25 mouse cellular contexts compared by ENCODE assay signal in the genomic region with DNA sequence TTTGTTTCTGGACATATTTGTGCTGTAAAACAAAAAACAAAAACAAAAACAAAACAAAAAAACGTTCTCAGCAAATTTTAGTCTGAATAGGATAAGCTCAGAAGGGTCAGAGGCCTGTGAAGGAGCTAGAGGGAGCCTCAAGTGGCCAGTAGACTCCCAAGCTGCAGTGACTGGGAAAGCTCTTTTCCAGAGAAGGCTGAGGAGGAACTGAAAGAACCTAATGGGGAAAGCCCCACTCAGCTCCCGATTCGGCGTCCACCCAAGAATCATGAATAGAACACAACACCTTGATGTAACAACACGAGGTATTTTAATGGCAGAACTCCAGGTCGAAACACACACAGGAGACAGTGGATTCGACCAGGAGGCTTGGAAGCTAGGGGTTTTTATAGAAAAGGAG. TPM values are rescaled to one million over a fixed set of nuclear protein-coding genes. Genes with fewer than 3 reads are reported as not detected.
"Had no signal": no experiment of that assay in that cellular context is flagged by ENCODE, and none has a peak within 500 bp of the region (broad histone marks: within the 10 kb centered on the region; RNA-seq: fewer than 3 reads in every experiment).

No protein-coding gene starts in this region.

- H3K9ac ChIP-seq: neural tube, embryonic 12.5 days; neural tube, embryonic 13.5 days; neural tube, embryonic 15.5 days; stomach, embryonic 15.5 days had no signal

- H3K4me1 ChIP-seq: neural tube, embryonic 12.5 days; neural tube, embryonic 13.5 days; neural tube, embryonic 15.5 days; stomach, embryonic 15.5 days had no signal

- H3K4me3 ChIP-seq: neural tube, embryonic 12.5 days; neural tube, embryonic 13.5 days; neural tube, embryonic 15.5 days; stomach, embryonic 15.5 days had no signal

- H3K27me3 ChIP-seq: neural tube, embryonic 12.5 days; neural tube, embryonic 13.5 days; neural tube, embryonic 15.5 days; stomach, embryonic 15.5 days had no signal

- H3K27ac ChIP-seq: neural tube, embryonic 12.5 days; neural tube, embryonic 13.5 days; neural tube, embryonic 15.5 days; stomach, embryonic 15.5 days; stomach, postnatal 0 days had no signal

- H3K36me3 ChIP-seq: neural tube, embryonic 12.5 days; neural tube, embryonic 13.5 days; neural tube, embryonic 15.5 days; stomach, embryonic 15.5 days had no signal

- H3K9me3 ChIP-seq: neural tube, embryonic 12.5 days; neural tube, embryonic 13.5 days; neural tube, embryonic 15.5 days; stomach, embryonic 15.5 days had no signal

- DNase-seq: retina, postnatal 1 day; right cerebral cortex, adult 18-20 months; right cerebral cortex, postnatal 14 days; right cerebral cortex, postnatal 25 days; right cerebral cortex, postnatal 4 days; spleen, adult 18-20 months; thymus, adult 18-20 months; thymus, adult 2 months; thymus, postnatal 25 days; thymus, postnatal 36 days; thymus, postnatal 4 days had no signal

- H3K4me2 ChIP-seq: neural tube, embryonic 12.5 days; neural tube, embryonic 13.5 days; neural tube, embryonic 15.5 days; stomach, embryonic 15.5 days had no signal

RNA-seq across cellular contexts. Expression of a gene that starts 0.7 kb away (rescaled TPM):
- total RNA-seq: neutrophil, adult 5-6 weeks had no signal
- polyA plus RNA-seq: neural tube, embryonic 11.5 days; neural tube, embryonic 12.5 days; neural tube, embryonic 13.5 days; neural tube, embryonic 14.5 days; neural tube, embryonic 15.5 days; small intestine, adult 2 months; spleen, adult 2 months; stomach, embryonic 14.5 days; stomach, embryonic 15.5 days; stomach, embryonic 16.5 days; stomach, postnatal 0 days; thymus, postnatal 0 days; urinary bladder, adult 2 months had no signal

RNA-seq across cellular contexts. Expression of a gene that starts 23.5 kb away (rescaled TPM):
- total RNA-seq: neutrophil, adult 5-6 weeks had no signal
- polyA plus RNA-seq: neural tube, embryonic 11.5 days; neural tube, embryonic 12.5 days; neural tube, embryonic 13.5 days; neural tube, embryonic 14.5 days; spleen, adult 2 months; stomach, embryonic 14.5 days; stomach, embryonic 15.5 days; stomach, embryonic 16.5 days; stomach, postnatal 0 days; thymus, postnatal 0 days; urinary bladder, adult 2 months had no signal

RNA-seq across cellular contexts. Expression of a gene that starts 36.9 kb away (rescaled TPM):
- total RNA-seq: neutrophil, adult 5-6 weeks had no signal
- polyA plus RNA-seq: neural tube, embryonic 11.5 days; neural tube, embryonic 12.5 days; spleen, adult 2 months; stomach, embryonic 14.5 days; stomach, embryonic 15.5 days; stomach, embryonic 16.5 days; stomach, postnatal 0 days; thymus, postnatal 0 days; urinary bladder, adult 2 months had no signal

RNA-seq across cellular contexts. Expression of a gene that starts 37.0 kb away (rescaled TPM):
- total RNA-seq: neutrophil, adult 5-6 weeks had no signal
- polyA plus RNA-seq: neural tube, embryonic 11.5 days; neural tube, embryonic 12.5 days; neural tube, embryonic 13.5 days; neural tube, embryonic 14.5 days; small intestine, adult 2 months; spleen, adult 2 months; stomach, embryonic 14.5 days; stomach, embryonic 15.5 days; stomach, embryonic 16.5 days; stomach, postnatal 0 days; thymus, adult 2 months; thymus, postnatal 0 days; urinary bladder, adult 2 months had no signal
